In the genomic region with DNA sequence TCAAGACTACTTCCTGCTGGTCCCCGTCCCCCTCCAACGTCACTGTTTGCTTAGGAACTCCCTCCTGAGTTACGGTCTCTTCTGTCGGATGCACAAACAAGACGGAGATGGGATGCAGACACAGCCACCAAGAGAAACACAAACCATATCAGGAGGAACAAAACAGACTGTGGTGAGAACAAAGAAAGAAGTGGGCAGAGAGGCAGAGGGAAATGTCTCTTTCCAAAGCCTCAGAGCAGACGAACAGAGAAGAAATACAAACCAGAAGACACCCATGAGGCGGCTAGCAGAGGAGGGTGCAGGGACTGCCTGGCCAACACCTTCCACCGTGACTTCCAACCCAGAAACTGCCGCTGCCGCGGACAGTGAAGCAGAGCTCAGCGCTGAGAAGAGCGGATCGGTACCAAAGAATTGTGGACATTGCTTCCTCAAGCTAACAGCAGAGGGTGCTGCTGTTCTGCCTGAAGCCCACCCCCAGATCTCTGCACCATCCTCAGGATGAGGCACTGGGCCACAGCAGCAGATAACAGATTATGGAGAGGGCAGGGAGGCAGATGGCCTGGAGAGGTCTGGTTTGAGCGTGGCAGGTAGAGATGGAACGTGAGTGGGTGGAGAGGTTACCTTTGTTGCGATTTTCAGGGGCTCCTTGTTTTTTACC, we compare ENCODE assay signal across 1 mouse cellular context.
TF ChIP-seq lines count a peak whose summit lies in the region.

No protein-coding gene starts in this region.

TF ChIP-seq in MEL, 35 proteins besides CTCF, POLR2A, EP300 and RAD21 (continued from another document):
- no peak for TF ChIP-seq USF2 (IDR thresholded peaks at IDR 0.05; ENCODE audit: borderline replicate concordance in 1 of 2, insufficient read depth in 1 of 2, low read depth in 1 of 2, low read length in 2 of 2)
- no peak for TF ChIP-seq BHLHE40 (IDR thresholded peaks at IDR 0.05; ENCODE audit: borderline replicate concordance, low read depth, low read length)
- no peak for TF ChIP-seq MAZ (IDR thresholded peaks at IDR 0.05; ENCODE audit: low read depth, low read length)
